Mouse (Mus musculus) v-Abl transformed pro-B cells (cell line): ENCODE measurements around the gene Flg.

Experiments
- in situ Hi-C, 2 experiments: fragments of 400-800 bp; cut with MboI; formaldehyde crosslinking; loops; one replicate each; pipeline ENCODE4 v1.15.1; 2025; ENCODE audit not compliant: unreplicated experiment in 2 of 2

The Flg gene

DNA sequence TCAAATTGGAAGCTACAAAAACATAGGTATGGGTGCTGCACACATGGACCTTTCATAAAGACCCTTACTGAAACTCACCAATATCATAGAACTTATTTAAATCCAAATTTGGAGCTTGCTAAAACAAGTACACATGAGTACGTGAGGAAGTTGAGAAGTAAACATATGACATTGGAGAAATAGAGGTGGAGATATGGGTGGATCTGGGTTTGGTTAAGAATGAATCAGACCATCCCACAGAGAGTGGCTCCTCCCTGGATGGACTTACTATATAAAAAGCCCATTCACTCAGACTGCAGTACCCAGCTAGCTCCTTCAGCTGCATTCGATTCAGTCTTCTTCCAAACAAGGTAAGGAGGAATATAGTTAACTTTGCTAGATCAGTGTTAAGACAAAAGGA is at the start of gene Flg:
Gene Flg, plus strand, starts transcription at position 301 of the 400 bp plus-strand sequence.
- in situ Hi-C loops = no loop called here

DNA sequence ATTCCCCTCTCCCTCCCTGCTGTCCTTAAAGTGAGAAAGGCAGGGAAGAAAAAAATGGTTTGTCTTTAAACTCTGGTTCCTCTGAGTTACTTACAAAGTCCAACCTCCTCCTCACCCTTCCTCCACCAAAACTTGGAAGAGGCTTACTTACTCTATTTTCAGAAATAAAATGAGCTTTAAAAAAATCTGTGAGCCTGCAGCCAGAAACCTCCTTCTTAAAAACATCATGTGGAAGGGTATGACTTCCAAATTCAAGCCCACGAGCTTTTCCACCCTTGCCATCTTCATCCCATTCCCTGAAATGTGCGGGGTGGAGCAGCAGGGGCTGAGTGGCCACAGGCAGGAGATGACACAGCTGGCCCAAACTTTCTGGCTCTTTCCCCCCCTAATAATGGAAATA is 24.2 kb downstream of the Flg start:
- in situ Hi-C loops = no loop called here

DNA sequence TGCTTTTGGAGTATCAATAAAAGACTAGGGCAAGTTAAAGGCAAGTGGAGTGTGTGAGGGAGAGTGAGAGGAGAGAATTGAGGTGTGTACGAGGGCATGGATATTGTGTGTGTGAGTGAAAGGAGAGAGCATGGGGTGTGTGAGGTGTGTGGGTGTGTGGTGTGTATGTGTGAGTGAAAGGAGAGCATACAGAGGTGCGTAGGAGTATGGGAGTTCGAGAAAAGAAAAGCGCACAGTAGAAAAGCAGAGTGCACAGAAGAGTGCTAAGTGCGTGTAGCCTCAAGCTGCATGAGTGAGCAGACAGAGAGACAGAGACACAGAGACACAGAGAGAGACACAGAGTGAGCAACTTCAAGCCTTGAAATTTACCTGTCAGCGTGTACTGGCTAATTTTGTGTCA is 26.5 kb downstream of the Flg start:
- in situ Hi-C loops = no loop called here

DNA sequence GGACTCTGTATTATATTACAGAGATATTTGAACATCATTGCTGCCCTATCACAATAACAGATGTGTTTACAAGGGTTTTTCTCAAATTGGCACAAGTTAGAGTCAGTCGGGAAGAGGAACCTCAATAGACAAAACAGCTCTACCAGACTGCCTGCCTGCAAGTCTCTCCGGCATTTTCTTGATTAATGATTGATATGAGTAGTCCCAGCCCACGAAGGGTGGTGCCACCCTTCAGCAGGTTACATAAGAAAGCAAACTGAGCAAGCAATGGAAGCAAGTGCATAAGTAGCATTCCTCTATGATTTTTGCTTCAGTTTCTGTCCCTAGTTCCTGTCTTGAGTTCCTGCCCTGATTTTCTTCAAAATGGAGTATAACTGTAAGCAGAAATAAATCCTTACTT is 28.6 kb downstream of the Flg start:
- in situ Hi-C loops = no loop called here

DNA sequence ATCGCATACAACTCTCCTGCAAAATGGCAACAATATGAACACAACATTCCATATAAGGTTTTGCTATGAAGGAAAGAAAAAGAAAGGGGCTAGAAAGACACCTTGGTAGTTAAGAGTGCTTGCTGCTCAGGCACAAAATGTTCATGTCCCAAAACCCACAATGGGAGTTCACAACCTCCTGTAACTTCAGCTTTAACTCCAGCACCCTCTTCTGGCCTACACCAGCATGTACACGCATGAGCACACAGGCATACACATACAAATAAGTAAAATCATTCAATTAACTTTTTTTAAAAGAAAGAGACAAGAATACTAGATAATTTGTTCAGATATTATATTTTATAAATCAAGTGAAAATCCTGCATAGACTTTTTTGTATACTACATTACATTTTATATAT is 32.8 kb downstream of the Flg start:
- in situ Hi-C loops = no loop called here

DNA sequence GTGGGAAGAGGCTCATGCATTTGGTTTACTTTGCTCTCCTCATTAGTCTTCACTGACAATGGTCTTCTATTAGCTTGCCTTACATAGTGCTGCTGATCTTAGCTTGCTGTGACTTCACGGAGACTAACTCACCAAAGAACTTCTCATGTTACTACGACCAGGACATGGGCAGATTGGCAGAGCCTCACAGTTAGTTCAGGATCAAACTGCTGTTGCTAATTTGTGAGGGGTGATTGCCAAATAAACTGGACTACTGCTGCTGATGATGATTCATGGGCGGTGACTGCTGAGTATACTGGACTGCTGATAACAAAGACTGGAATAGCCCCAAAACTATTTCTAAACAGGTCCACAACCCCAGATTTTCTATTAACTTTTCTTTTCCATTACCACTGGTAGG is 38.0 kb downstream of the Flg start:
- in situ Hi-C loops = no loop called here

DNA sequence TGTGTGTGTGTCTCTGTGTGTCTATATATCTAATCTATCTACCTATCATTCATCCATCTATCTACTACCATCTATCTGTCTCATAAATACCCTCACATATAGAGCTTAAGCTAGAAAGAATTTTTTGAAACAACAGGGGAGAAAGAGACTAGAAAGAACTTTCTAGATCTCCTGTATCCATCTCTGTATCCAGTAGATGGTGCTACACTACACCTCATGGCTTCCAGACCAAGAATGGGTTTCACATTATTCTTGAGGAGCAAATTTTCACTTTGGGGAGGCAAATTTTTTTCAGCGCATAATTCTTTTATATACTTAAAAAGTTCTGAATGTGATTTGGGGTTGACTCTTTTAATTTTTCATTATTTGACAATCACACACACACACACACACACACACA is 41.1 kb downstream of the Flg start:
- in situ Hi-C loops = no loop called here

DNA sequence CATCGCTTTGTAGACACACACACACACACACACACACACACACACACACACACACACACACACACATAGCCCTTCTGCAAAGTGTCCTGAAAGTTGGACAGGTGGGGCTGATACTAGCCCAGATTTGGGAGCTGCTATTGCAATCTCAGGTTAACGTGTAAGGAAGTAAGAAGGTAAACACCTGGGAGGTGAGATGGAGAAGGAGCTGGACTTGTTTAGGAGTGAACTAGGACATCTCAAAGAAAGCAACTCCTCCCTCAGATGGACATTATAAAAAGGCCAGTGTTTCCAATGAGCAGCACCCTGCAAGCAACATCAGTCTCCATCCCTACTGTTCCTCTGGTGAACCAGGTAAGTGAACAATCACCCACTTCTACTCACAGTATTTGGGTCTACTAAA is 46.1 kb downstream of the Flg start, which contains the start of gene Hrnr:
Gene Hrnr, plus strand, starts transcription at position 301 of the 400 bp plus-strand sequence.
- in situ Hi-C loops = no loop called here

DNA sequence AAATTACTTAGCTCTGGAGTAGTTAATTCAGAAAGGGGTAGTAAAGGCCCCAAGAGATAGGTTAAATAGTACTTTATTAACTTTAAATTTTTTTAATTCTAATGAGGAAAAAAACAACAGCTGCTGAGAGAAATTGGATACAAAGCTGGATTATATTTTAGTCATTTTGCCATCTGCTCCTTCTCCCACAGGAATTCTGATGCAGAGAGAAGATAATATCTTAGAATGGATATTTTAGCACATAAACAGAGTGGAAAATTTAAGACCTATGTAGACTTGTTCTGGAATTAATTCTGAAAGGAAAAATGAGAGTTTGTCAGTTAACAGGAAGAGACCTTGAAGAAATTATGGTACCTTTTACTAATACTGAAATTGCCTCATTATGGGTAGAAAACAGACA is 64.4 kb downstream of the Flg start:
- in situ Hi-C loops = no loop called here

DNA sequence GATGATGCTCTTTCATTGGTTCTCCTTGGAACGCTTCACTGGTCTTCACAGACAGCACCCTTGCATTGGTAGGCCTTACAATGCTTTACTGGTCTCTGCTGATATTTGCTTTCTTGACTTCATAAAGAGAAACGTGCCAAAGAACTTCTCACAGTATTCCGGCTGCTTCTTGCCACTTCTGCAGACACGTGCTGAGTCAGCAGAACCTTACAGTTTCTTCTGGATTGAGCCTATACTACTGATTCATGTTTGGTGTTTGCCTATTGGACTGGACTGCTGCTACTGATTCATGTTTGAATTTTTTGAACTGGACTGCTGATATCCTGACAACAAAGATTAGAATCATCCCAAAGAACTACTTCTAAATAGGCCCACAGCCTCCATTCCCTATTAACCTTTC is 66.7 kb downstream of the Flg start:
- in situ Hi-C loops = no loop called here
